Mouse (Mus musculus) telencephalon, adult 2 months (tissue): Measurements from ENCODE around the gene Klf5.
A peak's percentile ranks its signal among the peaks of the same experiment; 100 is the strongest.

Experiments
- DNase-seq: peaks from one replicate; pipeline ENCODE4 v3.0.0-alpha.2; 2011; ENCODE audit warnings: low read depth, low spot score

Gene Klf5

DNA sequence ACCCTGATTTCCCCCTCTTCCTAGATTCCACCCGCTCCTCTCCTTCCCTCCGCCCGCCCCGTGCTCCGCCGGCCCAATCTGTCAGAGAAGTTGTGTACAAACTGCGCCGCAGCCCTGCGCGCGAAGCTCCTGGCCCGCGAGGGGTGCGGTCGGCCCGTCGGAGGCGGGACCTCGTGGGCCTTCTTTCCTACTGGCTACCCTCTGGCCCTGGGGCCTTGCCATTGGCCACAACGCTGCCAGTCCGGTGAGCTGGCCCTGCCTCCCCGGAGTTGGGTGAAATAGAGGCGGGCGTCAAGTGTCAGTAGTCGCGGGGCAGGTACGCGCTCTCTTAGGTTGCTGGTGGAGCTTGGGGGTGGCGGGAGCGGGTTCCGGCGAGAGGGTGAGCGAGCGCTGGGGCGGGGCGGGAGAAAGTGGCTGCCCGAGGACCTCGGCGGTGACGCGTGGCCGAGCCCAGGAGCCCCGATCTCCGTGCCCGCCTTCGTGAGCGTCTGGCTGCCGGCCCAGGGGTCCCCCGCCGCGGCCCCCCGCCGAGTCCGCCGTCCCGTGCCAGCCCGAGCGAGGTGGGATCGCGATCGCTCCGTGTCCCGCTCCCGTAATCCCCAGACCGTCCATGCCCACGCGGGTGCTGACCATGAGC is at the start of gene Klf5:
TSS of gene Klf5 (plus strand) at position 307 of the 637 bp plus-strand sequence.
- peak; percentile 80 for DNase-seq

DNA sequence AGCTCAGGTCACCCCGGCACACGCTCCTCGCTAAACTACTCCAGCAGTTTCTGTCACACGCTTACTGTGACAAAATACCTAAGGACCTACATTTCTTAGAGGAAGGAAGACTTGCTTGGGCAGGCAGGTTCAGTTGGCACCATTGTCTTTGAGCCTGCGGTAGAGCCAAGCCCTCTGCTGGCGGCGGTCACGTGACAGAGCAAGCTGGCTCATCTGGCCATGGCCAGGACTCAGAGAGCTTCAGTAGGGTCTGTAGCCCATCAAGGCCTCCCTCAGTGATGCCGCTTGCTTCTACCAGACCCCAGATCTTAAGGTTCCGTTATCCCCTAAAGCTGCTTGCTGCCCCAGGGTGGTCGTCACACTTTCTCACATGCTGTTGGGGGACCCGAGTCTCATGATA is 36.5 kb upstream of the Klf5 start:
- DNase-seq, result no peak

DNA sequence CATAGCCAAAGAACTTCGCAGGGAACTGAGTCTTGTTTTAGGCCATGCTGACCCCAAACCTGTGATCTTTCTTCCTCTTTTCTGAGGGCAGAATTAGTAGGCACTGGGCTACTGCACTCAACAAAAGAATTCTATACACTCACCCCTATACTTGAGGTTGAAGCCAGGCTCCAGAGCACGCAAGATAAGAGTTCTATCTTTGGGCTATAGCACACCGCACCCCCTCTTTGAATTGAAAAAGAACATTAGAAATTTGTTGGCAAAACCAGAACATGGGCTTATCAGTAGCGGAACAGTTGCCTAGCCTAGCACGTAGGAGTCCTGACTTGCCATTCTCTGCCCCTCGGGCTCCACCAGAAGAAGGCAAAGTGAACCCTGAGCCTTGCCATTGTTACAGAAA is 34.7 kb upstream of the Klf5 start:
- DNase-seq, result no peak

DNA sequence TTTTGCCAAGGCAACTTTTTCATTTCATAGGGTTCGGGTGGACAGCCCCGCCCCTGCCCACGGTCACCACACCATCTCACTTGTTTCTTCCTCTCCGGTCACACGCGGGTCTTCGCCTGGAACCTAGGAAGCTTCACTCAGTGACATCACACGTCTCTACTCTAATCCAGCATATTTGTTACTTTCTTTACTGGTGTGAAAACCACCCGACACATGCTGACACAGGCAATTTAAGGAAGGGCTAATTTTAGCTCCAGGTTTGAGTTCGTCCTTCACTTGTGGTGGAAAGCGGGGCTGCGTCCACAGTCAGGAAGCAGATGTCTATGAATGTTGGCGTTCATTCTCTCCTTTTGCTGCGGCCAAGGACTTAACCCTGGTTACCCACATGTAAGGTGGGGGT is 32.7 kb upstream of the Klf5 start:
- no peak for DNase-seq

DNA sequence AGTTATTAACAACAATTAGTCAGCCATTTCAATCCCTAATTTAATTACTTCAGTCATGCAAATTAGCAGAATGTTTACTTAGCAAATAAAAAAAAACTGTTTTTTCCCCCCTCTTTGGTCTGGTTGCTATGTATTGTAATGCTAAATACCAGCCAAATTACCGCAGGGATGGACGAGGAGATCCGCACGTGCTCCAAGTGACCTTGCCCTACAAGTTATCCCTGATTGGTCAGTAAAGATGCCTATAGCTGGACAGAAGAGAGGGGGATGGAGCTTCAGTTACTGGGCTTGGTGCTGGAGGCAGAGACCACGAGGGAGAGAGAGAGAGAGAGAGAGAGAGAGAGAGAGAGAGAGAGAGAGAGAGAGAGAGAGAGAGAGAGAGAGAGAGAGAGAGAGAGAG is 31.7 kb upstream of the Klf5 start:
- DNase-seq, result no peak

DNA sequence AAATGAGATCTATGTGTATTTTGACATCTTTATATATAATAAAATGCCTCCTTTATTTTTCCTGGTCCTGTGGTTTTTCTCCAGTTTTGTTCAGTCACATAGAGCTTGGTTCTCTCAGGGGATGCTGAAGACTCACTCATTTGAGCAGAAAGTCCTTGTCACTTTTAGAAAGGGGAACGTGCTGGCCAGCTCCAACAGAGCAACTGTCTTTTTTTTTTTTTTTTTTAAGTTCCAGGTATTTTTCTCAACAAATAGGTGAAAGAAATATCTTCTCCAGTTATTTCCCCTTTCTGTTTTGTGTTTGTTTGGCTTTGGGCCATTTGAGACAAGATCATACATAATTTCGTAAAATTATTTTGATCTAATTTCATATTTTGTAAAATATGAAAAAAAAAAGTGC is 24.4 kb upstream of the Klf5 start:
- no peak for DNase-seq

DNA sequence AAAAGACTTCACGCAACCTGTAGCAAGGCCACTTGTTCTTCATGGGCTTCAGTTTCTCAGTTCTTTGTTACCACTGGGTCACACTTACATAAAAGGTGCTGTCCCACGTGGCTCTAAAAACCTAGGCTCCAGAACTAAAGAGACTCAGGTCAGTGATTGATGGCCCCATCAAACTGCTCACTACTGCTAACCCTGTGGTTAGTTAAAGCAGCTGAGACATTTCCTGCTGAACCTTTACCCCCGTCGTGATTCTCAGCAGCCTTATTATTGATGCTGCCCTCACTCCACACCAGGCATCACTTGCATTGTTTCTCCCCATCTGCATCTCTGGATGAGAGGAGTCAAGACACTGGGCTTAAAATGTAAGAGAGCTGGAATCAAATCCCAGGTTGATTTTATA is 22.7 kb upstream of the Klf5 start:
- DNase-seq, result no peak

DNA sequence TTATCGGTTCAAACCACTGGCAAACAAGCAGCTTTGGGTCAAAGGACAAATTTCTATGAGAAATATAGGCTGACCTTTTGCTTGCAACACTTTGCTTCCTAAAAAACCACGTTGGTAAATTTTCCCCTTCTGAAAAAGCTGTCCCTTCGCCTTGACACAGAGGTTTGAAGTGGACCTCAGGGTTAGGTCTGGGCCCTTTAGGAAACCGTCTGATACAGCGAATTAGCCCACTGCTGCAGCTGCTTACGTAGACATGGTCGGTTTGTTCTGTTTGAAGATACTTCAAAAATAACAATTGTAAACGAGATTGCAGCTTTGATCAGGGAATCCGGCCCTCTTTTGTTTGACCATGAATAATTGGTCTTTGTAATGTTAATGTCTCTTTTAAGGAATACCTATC is 20.2 kb upstream of the Klf5 start:
- no peak for DNase-seq

DNA sequence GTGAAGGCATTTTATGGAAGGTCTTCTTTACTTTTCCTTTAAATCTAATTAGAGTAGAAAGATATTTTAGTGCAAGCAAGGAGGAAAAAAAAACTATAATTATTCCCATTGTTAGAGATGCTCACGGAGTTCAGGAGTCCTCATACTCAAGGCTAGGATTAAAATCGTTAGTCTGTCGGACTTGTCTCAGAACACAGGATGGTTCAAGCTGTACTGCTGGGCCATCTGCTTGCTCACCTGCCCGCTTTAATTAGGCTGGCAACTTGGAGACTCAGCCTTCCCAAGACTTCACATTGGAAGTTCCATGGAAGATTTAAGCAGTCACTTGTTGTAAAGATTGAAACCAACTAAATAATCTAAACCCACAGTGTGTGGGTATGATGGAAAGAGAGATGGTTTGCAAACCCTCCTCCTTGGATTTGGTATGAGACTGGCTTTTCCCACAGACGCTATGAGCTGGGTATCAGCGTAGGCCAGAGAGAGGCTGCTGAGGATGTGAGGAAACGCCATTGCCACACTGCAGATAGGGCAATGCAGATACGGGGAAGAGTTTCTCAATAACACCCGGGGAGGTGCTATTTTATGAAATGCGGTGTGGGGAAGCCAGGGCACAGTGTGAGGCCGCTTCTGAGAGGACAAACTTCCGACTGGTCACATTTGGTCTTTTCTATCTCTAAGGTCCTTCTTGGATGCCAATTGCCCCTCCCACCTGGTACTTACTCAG is 19.6 kb upstream of the Klf5 start:
- no peak for DNase-seq

DNA sequence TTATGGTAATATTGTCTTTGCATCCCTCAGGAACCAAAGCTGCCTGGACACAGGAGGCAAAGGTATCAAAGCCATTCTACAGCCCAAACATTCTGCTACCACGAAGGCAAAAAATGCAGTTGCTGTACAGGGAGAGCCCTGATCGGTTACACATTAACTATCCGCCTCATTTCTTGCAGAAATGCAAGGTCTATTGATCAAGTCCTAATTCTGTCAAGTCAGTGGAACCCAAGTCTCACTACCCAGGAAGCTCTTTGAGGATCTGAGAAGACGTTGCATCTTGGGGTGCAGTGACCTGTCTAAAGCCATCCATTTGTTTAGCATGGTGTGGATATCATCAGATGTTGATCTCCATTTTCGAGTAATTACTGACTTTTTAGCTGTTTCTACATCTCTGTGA is 18.1 kb upstream of the Klf5 start:
- DNase-seq, result no peak

DNA sequence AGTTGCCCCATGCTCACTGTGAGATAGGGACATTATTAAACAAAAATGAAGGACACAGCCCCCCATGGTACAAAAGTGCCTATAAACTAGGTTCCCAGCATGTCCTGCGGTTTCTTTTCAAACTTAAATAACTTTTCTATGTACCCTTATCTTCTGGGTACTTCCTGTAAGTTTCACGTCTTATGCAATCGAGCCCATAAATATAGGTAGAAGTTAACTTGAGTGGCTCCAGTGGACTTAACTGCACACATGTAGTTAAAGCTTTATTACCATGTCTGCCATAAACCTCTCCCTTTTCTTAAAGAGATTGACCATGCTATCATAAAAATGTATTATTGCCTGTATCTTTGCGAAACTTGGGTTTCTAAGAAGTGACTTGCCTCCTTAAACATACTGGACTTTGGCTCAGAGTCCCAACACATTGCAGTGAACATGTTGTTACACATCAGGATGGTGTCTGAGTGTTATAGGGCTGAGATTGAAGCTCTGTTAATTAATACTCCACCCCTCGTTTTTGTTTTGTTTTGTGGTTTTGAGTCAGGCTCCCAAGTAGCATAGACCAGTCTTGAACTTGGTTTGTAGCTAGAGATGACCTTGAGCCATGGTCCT is 17.6 kb upstream of the Klf5 start:
- DNase-seq, result no peak

DNA sequence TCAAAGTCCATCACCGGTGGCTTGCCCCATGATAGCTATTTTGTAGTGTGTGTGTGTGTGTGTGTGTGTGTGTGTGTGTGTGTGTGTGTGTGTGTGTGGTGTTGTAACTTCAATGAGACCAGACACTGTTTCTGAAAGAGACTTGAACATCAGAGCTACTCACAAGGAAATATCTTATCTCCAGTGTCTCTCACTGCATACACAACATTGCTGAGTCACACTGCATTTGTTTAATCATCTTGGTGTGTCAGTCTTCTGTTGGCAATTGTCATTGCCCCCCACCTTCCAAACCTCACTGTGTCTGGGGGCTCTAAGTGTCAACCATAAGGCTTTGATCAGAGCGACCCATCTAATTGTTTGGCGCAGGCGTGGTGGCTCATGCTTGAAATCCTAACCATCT is 13.0 kb upstream of the Klf5 start:
- no peak for DNase-seq

DNA sequence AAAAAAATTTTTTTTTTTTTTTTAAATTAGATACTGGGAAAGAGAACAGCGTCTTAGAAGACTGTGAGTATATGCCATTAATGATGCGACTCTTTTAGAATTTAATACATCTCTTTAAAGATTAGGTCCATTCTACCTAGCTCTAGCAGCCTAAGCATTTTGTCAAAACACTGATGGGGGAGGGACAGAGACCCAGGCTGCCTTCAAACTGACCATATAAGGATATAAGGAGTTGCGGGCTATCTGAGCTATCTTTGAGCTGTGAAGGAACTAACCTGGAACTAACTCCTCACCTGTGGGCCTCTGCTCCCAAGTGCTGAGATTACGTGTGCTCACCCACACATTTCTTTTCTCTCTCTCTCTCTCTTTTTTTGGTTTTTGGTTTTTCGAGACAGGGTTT is 6.3 kb upstream of the Klf5 start:
- no peak for DNase-seq

DNA sequence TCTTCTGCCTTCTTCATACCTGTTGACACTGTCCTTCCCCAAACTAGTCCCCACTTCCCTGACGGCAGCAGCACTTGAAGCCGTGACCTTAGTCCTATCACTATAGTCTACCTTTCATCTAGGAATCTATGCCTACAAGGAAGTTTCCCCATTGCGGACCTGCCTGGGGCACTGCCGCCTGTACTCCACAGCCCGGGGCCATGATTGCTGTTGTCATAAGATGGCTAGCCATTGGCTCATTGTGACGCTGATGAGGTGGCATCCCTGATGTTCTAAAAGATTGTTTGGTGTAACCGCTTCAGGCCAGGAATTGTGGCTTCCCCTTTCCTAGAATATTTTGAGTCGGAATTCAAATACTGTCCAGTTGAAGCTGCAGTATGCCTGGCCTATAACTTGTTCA is 4.1 kb upstream of the Klf5 start:
- no peak for DNase-seq

DNA sequence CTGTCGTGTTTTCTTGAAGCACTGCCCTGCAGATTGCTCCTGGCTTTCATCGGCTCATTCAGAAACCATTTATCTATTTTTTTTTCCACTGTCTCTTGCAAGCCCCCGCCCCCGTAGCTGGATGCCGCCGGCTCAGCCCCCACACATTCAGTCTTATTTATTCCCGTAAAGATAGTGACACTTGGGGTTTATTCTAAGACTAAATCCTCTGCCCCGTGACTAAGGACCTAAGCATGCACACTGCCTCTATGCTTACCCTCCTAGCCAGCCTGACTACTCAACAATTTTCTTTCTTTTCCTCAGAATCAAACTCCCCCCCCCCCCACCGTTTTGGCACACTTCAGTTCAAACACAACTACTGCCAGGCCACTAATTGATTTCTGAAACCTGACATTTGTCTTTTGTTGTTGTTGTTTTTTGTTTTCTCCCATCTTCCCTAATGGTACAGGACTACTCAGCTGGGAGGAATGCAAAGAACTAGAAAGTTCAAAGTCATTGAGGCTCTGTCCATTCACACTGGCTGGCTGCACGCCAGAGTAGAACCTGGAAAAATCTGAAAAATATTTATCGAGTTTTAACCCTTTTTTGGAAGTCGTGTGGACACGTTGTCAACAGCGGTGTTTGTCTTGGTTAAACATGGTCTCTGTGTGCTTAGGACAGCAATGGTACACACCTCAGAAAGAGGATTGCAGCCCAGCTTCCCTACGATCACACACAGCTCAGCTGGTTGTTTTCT is 2.7 kb upstream of the Klf5 start:
- DNase-seq, result no peak

DNA sequence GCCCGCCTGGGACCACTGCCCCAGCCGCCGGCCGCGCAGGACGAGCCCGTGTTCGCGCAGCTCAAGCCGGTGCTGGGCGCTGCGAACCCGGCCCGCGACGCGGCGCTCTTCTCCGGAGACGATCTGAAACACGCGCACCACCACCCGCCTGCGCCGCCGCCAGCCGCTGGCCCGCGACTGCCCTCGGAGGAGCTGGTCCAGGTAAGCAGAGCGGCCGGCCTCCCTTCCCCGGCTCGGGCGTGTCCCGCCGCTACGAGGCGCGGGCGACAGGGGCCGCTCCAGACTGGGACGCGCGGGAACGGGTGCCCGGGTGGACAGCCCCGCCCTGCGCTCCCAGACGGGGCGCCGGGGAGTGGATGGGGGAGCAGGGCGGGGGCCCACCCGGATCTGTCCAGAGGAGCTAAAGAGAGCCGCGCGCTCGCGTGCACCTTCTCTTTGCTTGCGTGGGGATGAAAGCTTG is 561 bp downstream of the Klf5 start:
- DNase-seq, result no peak

DNA sequence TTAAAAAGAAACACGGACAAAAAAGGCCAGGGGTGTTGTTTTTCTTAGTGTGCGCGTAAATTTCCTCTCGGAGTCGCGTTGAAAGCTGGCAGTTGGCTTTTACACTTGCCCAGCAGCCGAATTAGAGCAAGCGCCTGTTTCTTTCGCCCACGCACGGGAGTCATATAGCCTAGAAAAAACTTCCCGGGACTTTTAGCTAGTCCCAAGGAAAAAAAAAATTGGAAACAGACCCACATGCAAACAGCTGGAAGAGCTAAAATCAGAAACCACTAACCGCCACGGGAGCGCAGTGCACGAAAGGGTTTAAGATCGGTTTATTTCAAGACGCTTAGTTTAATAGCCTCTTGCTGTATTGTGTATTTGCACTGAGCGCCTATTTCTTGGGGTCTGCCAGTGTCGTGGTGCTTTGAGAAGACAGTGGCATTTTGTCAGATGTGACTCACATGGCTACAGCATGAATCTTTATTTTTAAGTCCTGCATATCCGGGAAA is 1.3 kb downstream of the Klf5 start:
- DNase-seq, result peak; percentile 59

DNA sequence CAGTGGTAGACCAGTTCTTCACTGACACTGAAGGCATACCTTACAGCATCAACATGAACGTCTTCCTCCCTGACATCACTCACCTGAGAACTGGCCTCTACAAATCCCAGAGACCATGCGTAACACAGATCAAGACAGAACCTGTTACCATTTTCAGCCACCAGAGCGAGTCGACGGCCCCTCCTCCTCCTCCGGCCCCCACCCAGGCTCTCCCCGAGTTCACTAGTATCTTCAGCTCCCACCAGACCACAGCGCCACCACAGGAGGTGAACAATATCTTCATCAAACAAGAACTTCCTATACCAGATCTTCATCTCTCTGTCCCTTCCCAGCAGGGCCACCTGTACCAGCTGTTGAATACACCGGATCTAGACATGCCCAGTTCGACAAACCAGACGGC is 3.0 kb downstream of the Klf5 start:
- no peak for DNase-seq

DNA sequence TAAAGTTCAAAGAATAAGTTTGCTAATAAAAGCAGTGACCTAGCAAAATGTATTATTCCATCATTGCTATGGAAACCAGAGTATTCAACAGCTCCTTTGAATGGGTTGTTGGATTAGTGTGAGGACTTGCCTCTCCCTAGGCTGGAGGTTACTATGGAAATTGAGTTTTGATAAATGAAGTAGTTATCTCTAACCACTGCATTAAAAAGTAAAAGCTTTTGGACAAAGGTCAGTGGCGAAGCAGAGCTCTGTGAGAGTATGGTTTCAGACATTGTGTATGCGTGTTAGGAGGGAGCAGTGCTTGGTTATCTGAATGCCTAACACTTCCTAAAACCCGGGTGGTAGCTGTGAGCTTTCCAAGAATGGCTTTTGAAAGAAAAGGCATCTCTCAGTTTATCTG is 5.9 kb downstream of the Klf5 start:
- no peak for DNase-seq

DNA sequence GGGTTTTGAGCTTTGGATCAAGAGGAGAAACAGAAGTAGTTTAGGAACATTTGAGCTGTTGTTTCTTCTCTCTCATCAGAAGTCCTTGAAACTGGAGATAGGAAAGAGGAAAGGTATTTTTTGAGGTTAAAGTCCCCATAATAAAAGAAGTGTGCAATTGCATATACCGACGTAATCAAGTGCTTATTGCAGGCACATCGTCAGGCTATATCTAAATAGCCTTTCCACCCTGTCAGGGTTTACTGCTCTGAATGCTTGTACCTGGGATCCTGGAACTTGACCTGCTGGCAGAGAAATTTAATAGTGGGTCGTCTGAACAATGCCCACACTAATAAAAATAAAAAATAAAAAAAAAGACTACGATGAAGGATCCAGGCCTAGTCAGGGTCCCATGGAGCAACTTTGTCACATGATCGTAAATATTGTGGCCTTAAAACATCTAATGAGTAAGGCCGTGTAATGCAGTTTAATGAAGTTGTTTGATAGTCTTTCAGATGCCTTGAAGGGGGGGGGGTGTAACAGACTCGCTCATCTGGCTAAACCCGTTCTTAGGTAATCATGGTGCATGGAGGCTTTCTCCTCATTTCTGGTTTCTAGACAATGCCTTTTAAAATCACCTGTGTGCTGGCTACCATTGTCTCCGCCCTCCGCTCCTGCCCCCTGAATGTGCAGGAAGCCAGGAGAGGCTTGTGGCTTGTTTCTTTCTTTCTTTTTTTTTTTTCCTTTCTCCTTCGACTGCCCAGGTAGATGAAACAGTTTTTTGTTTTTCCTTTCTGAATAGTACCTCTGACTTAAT is 6.7 kb downstream of the Klf5 start:
- no peak for DNase-seq

DNA sequence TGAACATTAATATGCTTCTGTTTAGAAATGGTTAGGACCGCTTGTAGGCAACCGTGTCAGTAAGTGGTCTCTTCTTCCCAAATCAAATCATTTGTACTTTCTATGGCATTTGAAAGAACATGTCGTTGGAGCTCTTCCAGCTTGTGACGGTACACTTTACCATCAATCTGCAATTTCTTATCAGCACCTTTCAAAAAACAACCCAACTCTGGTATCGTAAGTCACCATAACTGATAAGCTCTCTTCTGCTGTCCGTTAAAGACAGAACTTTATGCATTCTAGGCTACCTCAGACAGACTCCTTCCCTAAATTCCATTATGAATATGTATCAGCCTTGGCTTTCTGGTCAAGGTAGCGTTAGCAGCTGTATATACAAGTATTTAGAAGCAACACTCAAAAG is 7.9 kb downstream of the Klf5 start:
- DNase-seq, result no peak

DNA sequence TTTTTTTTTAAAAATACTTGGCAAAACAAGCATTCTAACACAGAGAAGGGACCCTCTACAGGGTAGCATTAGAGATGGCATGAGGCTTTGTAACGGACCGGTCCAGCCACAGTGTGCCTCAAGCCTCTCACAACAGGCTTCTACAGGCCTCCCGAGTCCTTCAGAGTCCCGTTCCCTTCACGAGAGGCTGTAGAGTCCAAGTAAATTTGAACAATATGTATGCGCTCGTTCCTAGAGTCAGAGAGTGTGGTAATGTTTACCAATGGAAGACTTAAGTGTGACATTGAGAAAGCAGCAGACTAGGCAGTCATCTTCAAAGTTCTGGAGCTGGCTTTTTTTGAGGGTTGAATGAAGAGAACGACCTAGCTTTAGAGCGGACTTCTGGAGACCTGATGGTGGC is 11.1 kb downstream of the Klf5 start:
- DNase-seq, result no peak
